Mouse (Mus musculus) spleen, adult 2 months (tissue): ENCODE measurements around the gene Phyh.

ENCODE experiments used
- CTCF ChIP-seq: fragments of 200-500 bp; IDR thresholded peaks from 2 replicates; pipeline ENCODE4 v1.5.1; 2011; ENCODE audit warnings: mild to moderate bottlenecking, inconsistent platforms; ENCODE audit not compliant: insufficient read depth, insufficient read length, insufficient replicate concordance; ENCODE audit errors: extremely low read depth
- POLR2A ChIP-seq: fragments of 200-500 bp; IDR thresholded peaks from 2 replicates; pipeline ENCODE4 v1.6.1; 2011; ENCODE audit warnings: low read depth, low read length, inconsistent platforms

- TF ChIP-seq POLR2A (no peak), CTCF (no peak)
Observed at GRCm38 (mm10) chr2:4886896-4887295, 31.9 kb upstream of the Phyh start.
